Mouse (Mus musculus) kidney, embryonic 16.5 days (tissue): ENCODE results near the gene Lclat1. TPM values are rescaled to one million over a fixed set of nuclear protein-coding genes. Genes with fewer than 3 reads are reported as not detected.
A peak's percentile ranks its signal among the peaks of the same experiment; 100 is the strongest.

ENCODE experiments used
- ATAC-seq: fragments of 200-750 bp; cut with Nextera tagmentation; 2 replicates; pipeline ENCODE4 v1.8.0; 2017; ENCODE audit warnings: moderate TSS enrichment; ENCODE audit not compliant: low FRiP score, low TSS enrichment
- H3K27ac ChIP-seq: fragments of 300-500 bp; sonication (generic); 2 replicates; pipeline ENCODE4 v1.5.1; 2014; ENCODE audit warnings: low read length
- H3K27me3 ChIP-seq: fragments of 300-500 bp; sonication (generic); 2 replicates; pipeline ENCODE4 v1.6.1; 2014; ENCODE audit warnings: low read length, control low read depth, mixed read lengths; ENCODE audit not compliant: insufficient read depth
- H3K36me3 ChIP-seq: fragments of 300-500 bp; sonication (generic); 2 replicates; pipeline ENCODE4 v1.6.1; 2014; ENCODE audit warnings: low read length, control low read depth, mixed read lengths; ENCODE audit not compliant: insufficient read depth
- H3K4me1 ChIP-seq: fragments of 300-500 bp; sonication (generic); 2 replicates; pipeline ENCODE4 v1.6.1; 2014; ENCODE audit warnings: low read length, control low read depth, mixed read lengths; ENCODE audit not compliant: insufficient read depth
- H3K4me2 ChIP-seq: fragments of 300-500 bp; sonication (generic); replicated peaks from 2 replicates; pipeline ENCODE4 v1.6.1; 2014; ENCODE audit warnings: low read depth, low read length
- H3K4me3 ChIP-seq: fragments of 300-500 bp; sonication (generic); 2 replicates; pipeline ENCODE4 v1.5.1; 2014; ENCODE audit warnings: mild to moderate bottlenecking, low read length
- H3K9ac ChIP-seq: fragments of 300-500 bp; sonication (generic); replicated peaks from 2 replicates; pipeline ENCODE4 v1.6.1; 2014; ENCODE audit warnings: low read length
- H3K9me3 ChIP-seq: fragments of 300-500 bp; sonication (generic); 2 replicates; pipeline ENCODE4 v1.6.1; 2016; ENCODE audit warnings: low read length, control low read depth
- WGBS: fragments of 180-500 bp; shearing (Covaris S2); extraction: QIAGEN DNeasy Blood & Tissue Kit; methylation state at CpG from one replicate; pipeline ENCODE4 v1.1.7; 2014; 5-methylcytosine and 5-hydroxymethylcytosine counted together
- polyA plus RNA-seq: library from polyadenylated mRNA; unstranded; fragments of >200 nt; fragmentation: Nextera tagmentation; extraction: Ambion mirVana; gene quantifications from 2 replicates; pipeline ENCODE4 v1.2.1, GENCODE M21; 2015

The Lclat1 gene
- polyA plus RNA-seq, 1 experiment from 2014 or later, result 16.9 TPM

DNA sequence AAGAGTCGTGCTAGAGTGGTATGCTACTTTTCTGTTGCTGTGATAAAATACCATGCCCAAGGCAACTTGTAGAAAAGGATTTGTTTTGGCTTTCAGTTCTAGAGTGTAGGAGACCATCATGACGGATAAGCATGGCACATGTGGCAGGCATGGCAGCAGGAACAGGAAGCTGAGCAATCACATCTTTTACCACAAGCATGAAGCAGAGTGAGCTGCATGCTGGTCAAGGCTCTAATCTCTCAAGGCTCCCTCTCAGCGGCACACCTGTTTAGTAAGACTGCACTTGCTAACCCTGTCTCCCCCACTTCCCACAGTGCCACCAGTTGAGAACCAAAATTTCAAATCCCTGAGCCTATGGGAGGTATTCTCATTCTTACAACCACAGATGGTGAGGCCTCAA is 119.6 kb downstream of the Lclat1 start:
- ATAC-seq, result no peak
- H3K9me3 ChIP-seq, result no peaks in the 10 kb centered on the region
- H3K9ac ChIP-seq, result no peak overlapping the region
- no peak overlapping the region for H3K27ac ChIP-seq
- H3K27me3 ChIP-seq, result no peaks in the 10 kb centered on the region
- H3K4me2 ChIP-seq, result no peak overlapping the region
- 92% methylated on average over 3 of the region's 3 CpGs for WGBS
- no peaks in the 10 kb centered on the region for H3K36me3 ChIP-seq
- no peak overlapping the region for H3K4me3 ChIP-seq
- peaks cover 15% of the 10 kb centered on the region for H3K4me1 ChIP-seq

- Histone ChIP-seq H3K27me3 (no peaks in the 10 kb centered on the region), H3K9ac (no peak overlapping the region), H3K27ac (no peak overlapping the region), H3K9me3 (no peaks in the 10 kb centered on the region), H3K4me3 (no peak overlapping the region), H3K4me1 (peaks cover 14% of the 10 kb centered on the region), H3K36me3 (no peaks in the 10 kb centered on the region), H3K4me2 (no peak overlapping the region)
- 87% methylated on average over 11 of the region's 11 CpGs for WGBS
- no peak for ATAC-seq
Measured at GRCm38 (mm10) chr17:73229445-73230155, 121.8 kb downstream of the Lclat1 start.

- WGBS, result 93% methylated on average over 12 of the region's 12 CpGs
- H3K4me1 ChIP-seq, result peaks cover 6% of the 10 kb centered on the region
- no peak overlapping the region for H3K4me3 ChIP-seq
- no peaks in the 10 kb centered on the region for H3K27me3 ChIP-seq
- no peaks in the 10 kb centered on the region for H3K36me3 ChIP-seq
- H3K9me3 ChIP-seq, result no peaks in the 10 kb centered on the region
- ATAC-seq, result no peak
- no peak overlapping the region for H3K27ac ChIP-seq
- no peak overlapping the region for H3K9ac ChIP-seq
- no peak overlapping the region for H3K4me2 ChIP-seq
Measured at GRCm38 (mm10) chr17:73230340-73230989, 122.7 kb downstream of the Lclat1 start.

- Histone ChIP-seq H3K4me3 (no peak overlapping the region), H3K9me3 (no peaks in the 10 kb centered on the region), H3K9ac (no peak overlapping the region), H3K36me3 (no peaks in the 10 kb centered on the region), H3K4me2 (no peak overlapping the region), H3K27me3 (no peaks in the 10 kb centered on the region), H3K4me1 (no peaks in the 10 kb centered on the region; the same call in 1 of the 2 replicates), H3K27ac (no peak overlapping the region)
- WGBS, result 90% methylated on average over 1 of the region's 1 CpGs
- no peak for ATAC-seq
Measured at GRCm38 (mm10) chr17:73231337-73231736, 123.6 kb downstream of the Lclat1 start.

GRCm38 (mm10) chr17:73232593-73232992 is 124.8 kb downstream of the Lclat1 start:
- Histone ChIP-seq H3K27ac (no peak overlapping the region), H3K9ac (no peak overlapping the region), H3K36me3 (no peaks in the 10 kb centered on the region), H3K4me3 (no peak overlapping the region), H3K9me3 (no peaks in the 10 kb centered on the region), H3K27me3 (no peaks in the 10 kb centered on the region), H3K4me1 (no peaks in the 10 kb centered on the region), H3K4me2 (no peak overlapping the region)
- no peak for ATAC-seq
- WGBS, result 96% methylated on average over 2 of the region's 2 CpGs

DNA sequence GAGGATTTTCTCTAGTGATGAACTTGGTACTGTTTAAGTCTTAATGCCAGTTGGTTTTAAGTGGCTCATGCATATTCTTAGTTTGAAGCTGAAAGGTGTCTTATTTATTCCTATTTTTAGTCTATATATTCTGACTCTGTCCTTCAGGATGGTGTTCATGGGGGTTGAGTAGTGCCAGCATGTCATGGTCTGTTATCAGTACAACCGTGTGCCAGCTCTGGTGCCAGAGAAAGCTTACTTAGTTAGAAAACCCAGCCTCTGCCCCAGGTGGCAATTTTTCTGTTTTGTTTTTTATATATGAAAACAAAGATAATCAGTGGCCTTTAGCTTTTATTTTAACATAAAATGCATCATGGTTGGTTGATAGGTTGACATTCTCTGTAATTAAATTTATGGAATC is 126.2 kb downstream of the Lclat1 start:
- no peak overlapping the region for H3K27ac ChIP-seq
- H3K4me2 ChIP-seq, result no peak overlapping the region
- no peak overlapping the region for H3K4me3 ChIP-seq
- H3K36me3 ChIP-seq, result no peaks in the 10 kb centered on the region
- H3K4me1 ChIP-seq, result no peaks in the 10 kb centered on the region
- H3K9ac ChIP-seq, result no peak overlapping the region
- ATAC-seq, result no peak
- WGBS, result 87% methylated on average over 1 of the region's 1 CpGs
- H3K9me3 ChIP-seq, result no peaks in the 10 kb centered on the region
- H3K27me3 ChIP-seq, result no peaks in the 10 kb centered on the region

DNA sequence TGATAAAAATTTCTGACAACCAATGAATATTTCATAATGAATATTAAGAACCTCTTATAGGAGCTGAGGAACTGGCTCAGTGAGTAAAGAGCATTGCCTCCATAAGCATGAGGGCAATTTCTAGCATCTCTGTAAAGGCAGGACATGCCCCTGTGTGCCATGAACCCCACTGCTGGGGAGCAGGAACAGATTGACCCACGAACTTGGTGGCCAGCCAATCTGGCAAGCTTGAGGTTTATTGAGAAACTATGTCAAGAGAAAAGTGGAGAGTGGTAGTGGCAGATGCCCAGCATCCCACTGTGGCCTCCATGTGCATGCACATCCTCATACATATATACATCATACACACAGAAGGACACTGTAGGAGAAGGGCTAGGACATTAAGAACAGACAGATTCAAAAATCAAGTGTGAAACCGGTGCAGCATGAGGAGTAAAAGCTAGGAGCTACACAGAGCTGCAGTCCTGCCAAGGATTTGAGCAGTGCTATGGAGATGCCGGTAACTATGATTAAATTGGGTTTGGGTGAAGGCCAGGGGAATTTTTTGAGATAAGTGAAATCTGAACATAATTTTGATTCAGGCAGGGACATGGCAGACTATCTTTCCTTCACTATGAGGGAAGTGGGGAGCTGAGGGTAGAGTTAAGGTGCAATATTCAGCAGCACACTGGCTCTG is 129.5 kb downstream of the Lclat1 start:
- WGBS, result 79% methylated on average over 3 of the region's 3 CpGs
- Histone ChIP-seq H3K36me3 (no peaks in the 10 kb centered on the region), H3K27me3 (no peaks in the 10 kb centered on the region)

DNA sequence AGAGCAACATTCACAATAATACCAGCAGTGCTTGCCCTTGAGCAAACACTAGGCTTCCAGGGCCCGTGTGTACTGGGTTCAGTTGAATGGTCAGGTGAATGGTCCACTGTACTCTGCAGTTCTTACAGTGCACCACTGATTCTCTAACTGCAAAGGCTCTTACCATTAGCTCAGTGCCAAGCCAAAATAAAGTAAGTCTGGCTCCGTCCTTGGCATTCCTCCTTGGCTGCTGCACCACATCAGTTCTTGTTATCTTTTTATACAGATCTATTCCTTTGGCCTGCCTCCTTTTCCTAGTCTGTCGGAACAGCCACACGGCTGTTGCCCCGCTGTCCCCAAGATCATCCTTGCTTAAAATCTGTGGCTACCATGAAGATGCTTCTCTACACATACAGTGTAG is 130.7 kb downstream of the Lclat1 start:
- Histone ChIP-seq H3K27me3 (no peaks in the 10 kb centered on the region), H3K4me3 (no peak overlapping the region), H3K36me3 (no peaks in the 10 kb centered on the region; the same call in 1 of the 2 replicates), H3K4me2 (no peak overlapping the region), H3K9me3 (no peaks in the 10 kb centered on the region), H3K4me1 (no peaks in the 10 kb centered on the region), H3K9ac (no peak overlapping the region), H3K27ac (no peak overlapping the region)
- 90% methylated on average over 5 of the region's 5 CpGs for WGBS
- ATAC-seq, result no peak

More for the DNA sequence above, 129.5 kb downstream of the Lclat1 start:
- no peaks in the 10 kb centered on the region for H3K4me1 ChIP-seq
- H3K27ac ChIP-seq, result no peak overlapping the region
- H3K4me2 ChIP-seq, result no peak overlapping the region
- H3K9ac ChIP-seq, result no peak overlapping the region
- no peak overlapping the region for H3K4me3 ChIP-seq
- ATAC-seq, result no peak
- H3K9me3 ChIP-seq, result no peaks in the 10 kb centered on the region

- WGBS, result 61% methylated on average over 5 of the region's 5 CpGs
- H3K9me3 ChIP-seq, result no peaks in the 10 kb centered on the region
- H3K27ac ChIP-seq, result no peak overlapping the region
- no peak overlapping the region for H3K9ac ChIP-seq
- 0 out of 2 replicates have a peak, but pooled peaks have one; percentile 59 for ATAC-seq
- no peaks in the 10 kb centered on the region for H3K27me3 ChIP-seq
- H3K36me3 ChIP-seq, result peaks cover 6% of the 10 kb centered on the region; the same call in 1 of the 2 replicates
- H3K4me2 ChIP-seq, result no peak overlapping the region
- no peaks in the 10 kb centered on the region for H3K4me1 ChIP-seq
- no peak overlapping the region for H3K4me3 ChIP-seq
Measured at GRCm38 (mm10) chr17:73241085-73241848, 133.5 kb downstream of the Lclat1 start.
